Mouse (Mus musculus) neural tube, embryonic 14.5 days (tissue): ENCODE results near the gene Spns3. TPM values are rescaled to one million over a fixed set of nuclear protein-coding genes. Genes with fewer than 3 reads are reported as not detected.

Experiments used
- ATAC-seq: fragments of 200-750 bp; cut with Nextera tagmentation; 2 replicates; pipeline ENCODE4 v1.8.0; 2017; ENCODE audit warnings: low read depth, mild to moderate bottlenecking, moderate TSS enrichment, moderate library complexity
- H3K27ac ChIP-seq: fragments of 300-500 bp; sonication (generic); 2 replicates; pipeline ENCODE4 v1.5.1; 2014; ENCODE audit warnings: low read depth, mild to moderate bottlenecking, control low read depth, low read length, moderate library complexity, mixed read lengths
- H3K27me3 ChIP-seq: fragments of 300-500 bp; sonication (generic); 2 replicates; pipeline ENCODE4 v1.6.1; 2014; ENCODE audit warnings: low read length; ENCODE audit not compliant: control insufficient read depth, insufficient read depth
- H3K36me3 ChIP-seq: fragments of 300-500 bp; sonication (generic); 2 replicates; pipeline ENCODE4 v1.6.1; 2014; ENCODE audit warnings: low read length, mixed read lengths; ENCODE audit not compliant: control insufficient read depth, insufficient read depth
- H3K4me1 ChIP-seq: fragments of 300-500 bp; sonication (generic); 2 replicates; pipeline ENCODE4 v1.6.1; 2014; ENCODE audit warnings: low read length; ENCODE audit not compliant: control insufficient read depth, insufficient read depth
- H3K4me2 ChIP-seq: fragments of 300-500 bp; sonication (generic); 2 replicates; pipeline ENCODE4 v1.6.1; 2014; ENCODE audit warnings: mild to moderate bottlenecking, low read depth, low read length, control low read depth
- H3K4me3 ChIP-seq: fragments of 300-500 bp; sonication (generic); 2 replicates; pipeline ENCODE4 v1.5.1; 2014; ENCODE audit warnings: low read depth, low read length, control low read depth, mixed read lengths
- H3K9ac ChIP-seq: fragments of 300-500 bp; sonication (generic); replicated peaks from 2 replicates; pipeline ENCODE4 v1.6.1; 2014; ENCODE audit warnings: low read depth, mild to moderate bottlenecking, control low read depth, low read length, mixed read lengths
- H3K9me3 ChIP-seq: fragments of 300-500 bp; sonication (generic); 2 replicates; pipeline ENCODE4 v1.6.1; 2016; ENCODE audit warnings: low read length; ENCODE audit not compliant: control insufficient read depth
- WGBS: fragments of 180-500 bp; shearing (Covaris S2); extraction: QIAGEN DNeasy Blood & Tissue Kit; methylation state at CpG from one replicate; pipeline ENCODE4 v1.1.7; 2014; 5-methylcytosine and 5-hydroxymethylcytosine counted together
- polyA plus RNA-seq: library from polyadenylated mRNA; unstranded; fragments of >200 nt; fragmentation: Nextera tagmentation; extraction: Ambion mirVana; gene quantifications from 2 replicates; pipeline ENCODE4 v1.2.1, GENCODE M21; 2014

The Spns3 gene
- polyA plus RNA-seq, 1 experiment from 2014 or later, result 0.11 TPM

- Histone ChIP-seq H3K4me1 (no peaks in the 10 kb centered on the region), H3K4me3 (no peak overlapping the region), H3K9ac (no peak overlapping the region), H3K36me3 (no peaks in the 10 kb centered on the region), H3K4me2 (no peak overlapping the region), H3K27me3 (no peaks in the 10 kb centered on the region), H3K27ac (no peak overlapping the region), H3K9me3 (no peaks in the 10 kb centered on the region)
- ATAC-seq, result no peak
- 64% methylated on average over 1 of the region's 1 CpGs for WGBS
Measured at GRCm38 (mm10) chr11:72496775-72497174, 53.5 kb downstream of the Spns3 start.

- WGBS, result 57% methylated on average over 3 of the region's 3 CpGs
- Histone ChIP-seq H3K36me3 (no peaks in the 10 kb centered on the region), H3K27me3 (no peaks in the 10 kb centered on the region)
Measured at GRCm38 (mm10) chr11:72496066-72496465, 54.2 kb downstream of the Spns3 start.

GRCm38 (mm10) chr11:72494046-72494988 is 56.0 kb downstream of the Spns3 start:
- Histone ChIP-seq H3K27ac (no peak overlapping the region), H3K9ac (no peak overlapping the region), H3K9me3 (no peaks in the 10 kb centered on the region), H3K4me2 (no peak overlapping the region), H3K36me3 (no peaks in the 10 kb centered on the region), H3K4me1 (no peaks in the 10 kb centered on the region), H3K27me3 (no peaks in the 10 kb centered on the region), H3K4me3 (no peak overlapping the region)
- WGBS, result 57% methylated on average over 8 of the region's 8 CpGs
- ATAC-seq, result no peak

More at GRCm38 (mm10) chr11:72496066-72496465, 54.2 kb downstream of the Spns3 start:
- Histone ChIP-seq H3K4me3 (no peak overlapping the region), H3K9me3 (no peaks in the 10 kb centered on the region), H3K4me2 (no peak overlapping the region), H3K4me1 (no peaks in the 10 kb centered on the region), H3K27ac (no peak overlapping the region), H3K9ac (no peak overlapping the region)
- ATAC-seq, result no peak

GRCm38 (mm10) chr11:72491130-72491960 is 59.0 kb downstream of the Spns3 start:
- Histone ChIP-seq H3K9ac (no peak overlapping the region), H3K27ac (no peak overlapping the region), H3K4me1 (peaks cover 10% of the 10 kb centered on the region), H3K4me2 (no peak overlapping the region), H3K9me3 (no peaks in the 10 kb centered on the region), H3K36me3 (no peaks in the 10 kb centered on the region), H3K27me3 (no peaks in the 10 kb centered on the region), H3K4me3 (no peak overlapping the region)
- ATAC-seq, result no peak
- WGBS, result 70% methylated on average over 15 of the region's 15 CpGs

GRCm38 (mm10) chr11:72489881-72490301 is 60.4 kb downstream of the Spns3 start, which contains the start of gene Spns2:
Gene Spns2 (minus strand): TSS chr11:72489904.
- no peaks in the 10 kb centered on the region for H3K9me3 ChIP-seq
- peak within 1 kb of the TSS; percentile 95 for H3K9ac ChIP-seq
- no peaks in the 10 kb centered on the region for H3K27me3 ChIP-seq
- no peaks in the 10 kb centered on the region for H3K36me3 ChIP-seq
- under 1% methylated on average over 40 of the region's 42 CpGs for WGBS
- peak within 1 kb of the TSS; percentile 89 for H3K27ac ChIP-seq
- H3K4me3 ChIP-seq, result peak within 1 kb of the TSS; percentile 73
- peak; percentile 90 for ATAC-seq
- peak within 1 kb of the TSS; percentile 76 for H3K4me2 ChIP-seq
- peaks cover 17% of the 10 kb centered on the region for H3K4me1 ChIP-seq

- Histone ChIP-seq H3K9me3 (no peaks in the 10 kb centered on the region), H3K9ac (peak overlapping the region; percentile 95), H3K4me3 (peak overlapping the region; percentile 73), H3K27ac (peak overlapping the region; percentile 89), H3K4me1 (peaks cover 18% of the 10 kb centered on the region), H3K4me2 (peak overlapping the region; percentile 76), H3K27me3 (no peaks in the 10 kb centered on the region), H3K36me3 (no peaks in the 10 kb centered on the region)
- 0% methylated on average over 29 of the region's 42 CpGs for WGBS
- peak; percentile 18 for ATAC-seq
Measured at GRCm38 (mm10) chr11:72489397-72489796, 60.9 kb downstream of the Spns3 start.

GRCm38 (mm10) chr11:72488753-72489271 is 61.5 kb downstream of the Spns3 start:
- under 1% methylated on average over 38 of the region's 38 CpGs for WGBS
- Histone ChIP-seq H3K4me3 (peak overlapping the region; percentile 73), H3K36me3 (no peaks in the 10 kb centered on the region), H3K9ac (peak overlapping the region; percentile 95), H3K4me1 (peaks cover 18% of the 10 kb centered on the region), H3K4me2 (peak overlapping the region; percentile 76), H3K9me3 (no peaks in the 10 kb centered on the region), H3K27ac (peak overlapping the region; percentile 89), H3K27me3 (no peaks in the 10 kb centered on the region)
- peak; percentile 85 for ATAC-seq

- Histone ChIP-seq H3K27me3 (no peaks in the 10 kb centered on the region), H3K4me1 (peaks cover 18% of the 10 kb centered on the region), H3K4me3 (peak overlapping the region; percentile 73), H3K9me3 (no peaks in the 10 kb centered on the region), H3K27ac (peak overlapping the region; percentile 89; the same call in 1 of the 2 replicates), H3K9ac (peak overlapping the region; percentile 95; the same call in 1 of the 2 replicates), H3K36me3 (no peaks in the 10 kb centered on the region), H3K4me2 (peak overlapping the region; percentile 76)
- no peak for ATAC-seq
- WGBS, result 88% methylated on average over 2 of the region's 2 CpGs
Measured at GRCm38 (mm10) chr11:72487739-72488138, 62.6 kb downstream of the Spns3 start.
